11 mouse cellular contexts compared by ENCODE assay signal in genomic region chr7:133117815-133118214, GRCm38 (mm10). TPM values are rescaled to one million over a fixed set of nuclear protein-coding genes. Genes with fewer than 3 reads are reported as not detected.
DNase-seq lines count a peak whose midpoint lies in the region; ATAC-seq and TF ChIP-seq lines count a peak whose summit lies in the region.
"Had no signal": no experiment of that assay in that cellular context is flagged by ENCODE, and none has a peak within 500 bp of the region (broad histone marks: within the 10 kb centered on the region; RNA-seq: fewer than 3 reads in every experiment).

No protein-coding gene starts in this region.

- intact Hi-C loops in heart, adult 2 months (cut with DNase I) = no loop called here

- no peak for DNase-seq in heart, adult 2 months
- DNase-seq in midbrain, embryonic 11.5 days (ENCODE audit: low spot score, missing footprints) = peak; percentile 88
- no peak for DNase-seq in midbrain, embryonic 14.5 days
- no peak for DNase-seq in embryonic facial prominence, embryonic 14.5 days (ENCODE audit: low spot score)
- DNase-seq: heart, postnatal 36 days; lung, postnatal 36 days; thymus, adult 18-20 months had no signal

- 33% methylated on average over 2 of the region's 2 CpGs for WGBS in heart, embryonic 13.5 days
- 39% methylated on average over 2 of the region's 2 CpGs for WGBS in heart, adult 2 months
- WGBS in midbrain, embryonic 11.5 days = 9% methylated on average over 2 of the region's 2 CpGs
- WGBS in midbrain, embryonic 14.5 days = 7% methylated on average over 2 of the region's 2 CpGs
- WGBS in embryonic facial prominence, embryonic 14.5 days = 48% methylated on average over 2 of the region's 2 CpGs
- 39% methylated on average over 2 of the region's 2 CpGs for WGBS in stomach, embryonic 16.5 days

- H3K4me2 ChIP-seq in heart, embryonic 13.5 days = peak overlapping the region; percentile 9; the same call in 1 of the 2 replicates
- peak overlapping the region; percentile 17 for H3K4me2 ChIP-seq in midbrain, embryonic 11.5 days
- no peak overlapping the region for H3K4me2 ChIP-seq in midbrain, embryonic 14.5 days (ENCODE audit: low read length)
- peak overlapping the region; percentile 24; the same call in 1 of the 2 replicates for H3K4me2 ChIP-seq in embryonic facial prominence, embryonic 14.5 days (ENCODE audit: low read depth, low read length)
- no peak overlapping the region for H3K4me2 ChIP-seq in stomach, embryonic 16.5 days (ENCODE audit: low read depth, low read length)

- TF ChIP-seq CTCF in heart, adult 2 months (IDR thresholded peaks at IDR 0.05) = no peak

- H3K9ac ChIP-seq in heart, embryonic 13.5 days = peak overlapping the region; percentile 1; the same call in 1 of the 2 replicates
- H3K9ac ChIP-seq in heart, adult 2 months (ENCODE audit: low read depth, low read length) = no peak overlapping the region
- no peak overlapping the region for H3K9ac ChIP-seq in midbrain, embryonic 11.5 days (ENCODE audit: low read length)
- no peak overlapping the region; the same call in 1 of the 2 replicates for H3K9ac ChIP-seq in midbrain, embryonic 14.5 days (replicated peaks; ENCODE audit: low read length)
- H3K9ac ChIP-seq in embryonic facial prominence, embryonic 14.5 days (ENCODE audit: low read depth, low read length) = no peak overlapping the region
- no peak overlapping the region for H3K9ac ChIP-seq in stomach, embryonic 16.5 days (ENCODE audit: low read length)

- H3K27me3 ChIP-seq in heart, embryonic 13.5 days (replicated peaks) = no peaks in the 10 kb centered on the region
- no peaks in the 10 kb centered on the region for H3K27me3 ChIP-seq in heart, adult 2 months (ENCODE audit: control insufficient read depth, insufficient read depth, low read length)
- H3K27me3 ChIP-seq in midbrain, embryonic 11.5 days (ENCODE audit: control insufficient read depth, insufficient read depth, low read length) = no peaks in the 10 kb centered on the region
- H3K27me3 ChIP-seq in midbrain, embryonic 14.5 days (ENCODE audit: control insufficient read depth, insufficient read depth, low read length) = no peaks in the 10 kb centered on the region
- H3K27me3 ChIP-seq in embryonic facial prominence, embryonic 14.5 days (replicated peaks; ENCODE audit: control insufficient read depth, insufficient read depth, low read length) = no peaks in the 10 kb centered on the region
- no peaks in the 10 kb centered on the region for H3K27me3 ChIP-seq in stomach, embryonic 16.5 days (ENCODE audit: control insufficient read depth, insufficient read depth, low read length)

- ATAC-seq in heart, embryonic 13.5 days (ENCODE audit: extremely low read depth, insufficient number of reproducible peaks, low FRiP score, low TSS enrichment) = no peak
- no peak for ATAC-seq in midbrain, embryonic 11.5 days (ENCODE audit: low FRiP score)
- ATAC-seq in midbrain, embryonic 14.5 days (ENCODE audit: low FRiP score, low TSS enrichment) = no peak
- ATAC-seq in embryonic facial prominence, embryonic 14.5 days (ENCODE audit: low read depth) = no peak
- no peak for ATAC-seq in stomach, embryonic 16.5 days (ENCODE audit: insufficient read depth, low FRiP score)
- no peak for ATAC-seq in cerebellum, adult (ENCODE audit: insufficient number of reproducible peaks, low FRiP score, low TSS enrichment)

- H3K4me1 ChIP-seq in heart, embryonic 13.5 days = peaks cover 82% of the 10 kb centered on the region
- H3K4me1 ChIP-seq in heart, adult 2 months (ENCODE audit: control insufficient read depth, insufficient read depth, low read length) = peaks cover 18% of the 10 kb centered on the region
- peaks cover 61% of the 10 kb centered on the region for H3K4me1 ChIP-seq in midbrain, embryonic 11.5 days (ENCODE audit: control insufficient read depth, insufficient read depth, low read length)
- peaks cover 51% of the 10 kb centered on the region for H3K4me1 ChIP-seq in midbrain, embryonic 14.5 days (ENCODE audit: control insufficient read depth, insufficient read depth, low read length)
- peaks cover 64% of the 10 kb centered on the region for H3K4me1 ChIP-seq in embryonic facial prominence, embryonic 14.5 days (ENCODE audit: control insufficient read depth, insufficient read depth, low read length)
- peaks cover 69% of the 10 kb centered on the region for H3K4me1 ChIP-seq in stomach, embryonic 16.5 days (ENCODE audit: control insufficient read depth, insufficient read depth, low read length)

- no peaks in the 10 kb centered on the region for H3K36me3 ChIP-seq in heart, embryonic 13.5 days
- no peaks in the 10 kb centered on the region for H3K36me3 ChIP-seq in heart, adult 2 months (ENCODE audit: control insufficient read depth, insufficient read depth, low read length)
- H3K36me3 ChIP-seq in midbrain, embryonic 11.5 days (ENCODE audit: control insufficient read depth, insufficient read depth, low read length) = no peaks in the 10 kb centered on the region
- H3K36me3 ChIP-seq in midbrain, embryonic 14.5 days (ENCODE audit: control insufficient read depth, insufficient read depth, low read length) = no peaks in the 10 kb centered on the region
- no peaks in the 10 kb centered on the region for H3K36me3 ChIP-seq in embryonic facial prominence, embryonic 14.5 days (ENCODE audit: control insufficient read depth, insufficient read depth, low read length)
- H3K36me3 ChIP-seq in stomach, embryonic 16.5 days (ENCODE audit: control insufficient read depth, insufficient read depth, low read length) = no peaks in the 10 kb centered on the region

- H3K79me2 ChIP-seq in heart, adult 2 months (replicated peaks; ENCODE audit: control insufficient read depth, insufficient read depth, low read length) = peaks cover 13% of the 10 kb centered on the region

- TF ChIP-seq EP300 in heart, adult 2 months (IDR thresholded peaks at IDR 0.05; ENCODE audit: insufficient read depth, low read depth, low read length) = no peak

- H3K27ac ChIP-seq in heart, embryonic 13.5 days (replicated peaks) = peak overlapping the region; percentile 82
- H3K27ac ChIP-seq in heart, adult 2 months = no peak overlapping the region
- no peak overlapping the region for H3K27ac ChIP-seq in midbrain, embryonic 11.5 days (ENCODE audit: low read depth, low read length)
- no peak overlapping the region for H3K27ac ChIP-seq in midbrain, embryonic 14.5 days (replicated peaks; ENCODE audit: low read depth, low read length)
- H3K27ac ChIP-seq in embryonic facial prominence, embryonic 14.5 days (replicated peaks; ENCODE audit: low read depth, low read length) = no peak overlapping the region
- peak overlapping the region; percentile 93; the same call in 1 of the 2 replicates for H3K27ac ChIP-seq in stomach, embryonic 16.5 days (ENCODE audit: low read length)
- H3K27ac ChIP-seq: layer of hippocampus, adult 2 months had no signal

- no peak overlapping the region for H3K4me3 ChIP-seq in heart, embryonic 13.5 days
- no peak overlapping the region for H3K4me3 ChIP-seq in heart, adult 2 months
- H3K4me3 ChIP-seq in midbrain, embryonic 11.5 days (ENCODE audit: low read depth, low read length) = no peak overlapping the region
- no peak overlapping the region for H3K4me3 ChIP-seq in midbrain, embryonic 14.5 days (replicated peaks; ENCODE audit: low read depth, low read length)
- H3K4me3 ChIP-seq in embryonic facial prominence, embryonic 14.5 days (ENCODE audit: low read depth, low read length) = no peak overlapping the region
- H3K4me3 ChIP-seq in stomach, embryonic 16.5 days (replicated peaks; ENCODE audit: low read length) = no peak overlapping the region
- H3K4me3 ChIP-seq: layer of hippocampus, adult 2 months had no signal

- no peaks in the 10 kb centered on the region for H3K9me3 ChIP-seq in heart, embryonic 13.5 days
- H3K9me3 ChIP-seq in midbrain, embryonic 11.5 days (ENCODE audit: control insufficient read depth, low read length) = no peaks in the 10 kb centered on the region
- no peaks in the 10 kb centered on the region for H3K9me3 ChIP-seq in midbrain, embryonic 14.5 days (ENCODE audit: control insufficient read depth, low read length)
- H3K9me3 ChIP-seq in embryonic facial prominence, embryonic 14.5 days (ENCODE audit: control insufficient read depth, low read length) = no peaks in the 10 kb centered on the region
- no peaks in the 10 kb centered on the region for H3K9me3 ChIP-seq in stomach, embryonic 16.5 days (replicated peaks; ENCODE audit: control insufficient read depth, low read length)

- TF ChIP-seq POLR2A in heart, adult 2 months (IDR thresholded peaks at IDR 0.05; ENCODE audit: insufficient read depth, low read depth, low read length) = no peak

RNA-seq across cellular contexts. Expression of gene Fgfr2, which starts 5.3 kb away (rescaled TPM):
- 19.2 and 22.5 TPM in 2 replicates for polyA plus RNA-seq in heart, embryonic 13.5 days (2015; fragmentation: Nextera tagmentation; extraction: Ambion mirVana)
- 1 to 10 TPM; 1.1 to 1.3 TPM for total RNA-seq in heart, adult 2 months (2021)
- polyA plus RNA-seq in heart, adult 2 months (2012; rRNA removed) = 2.0 and 2.2 TPM in 2 replicates
- polyA plus RNA-seq in midbrain, embryonic 11.5 days (2014; fragmentation: Nextera tagmentation; extraction: Ambion mirVana) = 85.3 and 92.0 TPM in 2 replicates
- polyA plus RNA-seq in midbrain, embryonic 14.5 days (2014; fragmentation: Nextera tagmentation; extraction: Ambion mirVana) = 15.4 and 28.1 TPM in 2 replicates
- 106 and 119 TPM in 2 replicates for polyA plus RNA-seq in embryonic facial prominence, embryonic 14.5 days (2014; fragmentation: Nextera tagmentation; extraction: Ambion mirVana)
- 93.4 and 113 TPM in 2 replicates for polyA plus RNA-seq in stomach, embryonic 16.5 days (2015; fragmentation: Nextera tagmentation; extraction: Ambion mirVana)

RNA-seq across cellular contexts. Expression of gene Ctbp2, which starts 6.3 kb away (rescaled TPM):
- polyA plus RNA-seq in heart, embryonic 13.5 days (2015; fragmentation: Nextera tagmentation; extraction: Ambion mirVana) = 46.8 and 50.6 TPM in 2 replicates
- total RNA-seq in heart, adult 2 months (2021) = 10 to 100 TPM; 28.1 to 28.3 TPM
- polyA plus RNA-seq in heart, adult 2 months (2012; rRNA removed) = 22.8 and 28.5 TPM in 2 replicates
- polyA plus RNA-seq in midbrain, embryonic 11.5 days (2014; fragmentation: Nextera tagmentation; extraction: Ambion mirVana) = 118 and 131 TPM in 2 replicates
- 59.2 and 75.2 TPM in 2 replicates for polyA plus RNA-seq in midbrain, embryonic 14.5 days (2014; fragmentation: Nextera tagmentation; extraction: Ambion mirVana)
- polyA plus RNA-seq in embryonic facial prominence, embryonic 14.5 days (2014; fragmentation: Nextera tagmentation; extraction: Ambion mirVana) = 63.0 and 69.5 TPM in 2 replicates
- 72.6 and 79.3 TPM in 2 replicates for polyA plus RNA-seq in stomach, embryonic 16.5 days (2015; fragmentation: Nextera tagmentation; extraction: Ambion mirVana)

Comparison
In these comparisons a context has a peak if more than half of its experiments do, and no peak if none do; other contexts are left out.
1. H3K27ac ChIP-seq: peak in heart, embryonic 13.5 days (single experiment) and stomach, embryonic 16.5 days (single experiment); none in heart, adult 2 months (single experiment), midbrain, embryonic 11.5 days (single experiment), midbrain, embryonic 14.5 days (single experiment) and embryonic facial prominence, embryonic 14.5 days (single experiment).
2. H3K4me2 ChIP-seq: peak in heart, embryonic 13.5 days (single experiment), midbrain, embryonic 11.5 days (single experiment) and embryonic facial prominence, embryonic 14.5 days (single experiment); none in midbrain, embryonic 14.5 days (single experiment) and stomach, embryonic 16.5 days (single experiment).